In genomic region chr6:72425646-72426045, GRCm38 (mm10) we compare ENCODE assay signal across 18 mouse cellular contexts. TPM values are rescaled to one million over a fixed set of nuclear protein-coding genes. Genes with fewer than 3 reads are reported as not detected.
A peak's percentile ranks its signal among the peaks of the same experiment; 100 is the strongest.
DNase-seq lines count a peak whose midpoint lies in the region; ATAC-seq lines count a peak whose summit lies in the region.
"Had no signal": no experiment of that assay in that cellular context is flagged by ENCODE, and none has a peak within 500 bp of the region (broad histone marks: within the 10 kb centered on the region; RNA-seq: fewer than 3 reads in every experiment).

No protein-coding gene starts in this region.

- DNase-seq in hindbrain, embryonic 11.5 days (ENCODE audit: low spot score) = no peak
- peak; percentile 62 for DNase-seq in midbrain, embryonic 11.5 days (ENCODE audit: low spot score, missing footprints)
- no peak for DNase-seq in midbrain, embryonic 14.5 days
- DNase-seq: adrenal gland, adult 2 months; adrenal gland, adult 8-10 months; adrenal gland, postnatal 10 days; adrenal gland, postnatal 14 days; adrenal gland, postnatal 25 days; adrenal gland, postnatal 36 days; B cell, adult 2 months; cerebellum, adult 11 months; cerebellum, adult 11-12 months; cerebellum, adult 18-20 months had no signal

- H3K4me2 ChIP-seq in hindbrain, embryonic 13.5 days = no peak overlapping the region
- H3K4me2 ChIP-seq in hindbrain, embryonic 11.5 days (replicated peaks; ENCODE audit: low read depth, low read length) = no peak overlapping the region
- H3K4me2 ChIP-seq in midbrain, embryonic 11.5 days = no peak overlapping the region
- H3K4me2 ChIP-seq in midbrain, embryonic 14.5 days (ENCODE audit: low read length) = no peak overlapping the region

- H3K27me3 ChIP-seq in hindbrain, embryonic 13.5 days = no peaks in the 10 kb centered on the region
- H3K27me3 ChIP-seq in hindbrain, embryonic 11.5 days (ENCODE audit: control insufficient read depth, insufficient read depth, low read length) = no peaks in the 10 kb centered on the region
- no peaks in the 10 kb centered on the region for H3K27me3 ChIP-seq in midbrain, embryonic 11.5 days (ENCODE audit: control insufficient read depth, insufficient read depth, low read length)
- H3K27me3 ChIP-seq in midbrain, embryonic 14.5 days (ENCODE audit: control insufficient read depth, insufficient read depth, low read length) = no peaks in the 10 kb centered on the region
- H3K27me3 ChIP-seq: CH12.LX, Patski had no signal

- H3K9me3 ChIP-seq in hindbrain, embryonic 13.5 days = no peaks in the 10 kb centered on the region
- H3K9me3 ChIP-seq in hindbrain, embryonic 11.5 days (ENCODE audit: control insufficient read depth, low read length) = no peaks in the 10 kb centered on the region
- no peaks in the 10 kb centered on the region for H3K9me3 ChIP-seq in midbrain, embryonic 11.5 days (ENCODE audit: control insufficient read depth, low read length)
- H3K9me3 ChIP-seq in midbrain, embryonic 14.5 days (ENCODE audit: control insufficient read depth, low read length) = no peaks in the 10 kb centered on the region

- no peak overlapping the region for H3K27ac ChIP-seq in hindbrain, embryonic 13.5 days
- H3K27ac ChIP-seq in hindbrain, embryonic 11.5 days (ENCODE audit: low read depth, low read length) = no peak overlapping the region
- no peak overlapping the region for H3K27ac ChIP-seq in midbrain, embryonic 11.5 days (ENCODE audit: low read depth, low read length)
- H3K27ac ChIP-seq in midbrain, embryonic 14.5 days (replicated peaks; ENCODE audit: low read depth, low read length) = no peak overlapping the region

- no peak overlapping the region for H3K4me3 ChIP-seq in hindbrain, embryonic 13.5 days
- no peak overlapping the region for H3K4me3 ChIP-seq in hindbrain, embryonic 11.5 days (ENCODE audit: low read depth, low read length)
- H3K4me3 ChIP-seq in midbrain, embryonic 11.5 days (ENCODE audit: low read depth, low read length) = no peak overlapping the region
- no peak overlapping the region for H3K4me3 ChIP-seq in midbrain, embryonic 14.5 days (replicated peaks; ENCODE audit: low read depth, low read length)

- peaks cover 4% of the 10 kb centered on the region; the same call in 1 of the 2 replicates for H3K4me1 ChIP-seq in hindbrain, embryonic 13.5 days (replicated peaks)
- no peaks in the 10 kb centered on the region for H3K4me1 ChIP-seq in hindbrain, embryonic 11.5 days (replicated peaks; ENCODE audit: control insufficient read depth, insufficient read depth, low read length)
- no peaks in the 10 kb centered on the region for H3K4me1 ChIP-seq in midbrain, embryonic 11.5 days (ENCODE audit: control insufficient read depth, insufficient read depth, low read length)
- no peaks in the 10 kb centered on the region for H3K4me1 ChIP-seq in midbrain, embryonic 14.5 days (ENCODE audit: control insufficient read depth, insufficient read depth, low read length)

- 95% methylated on average over 11 of the region's 11 CpGs for WGBS in hindbrain, embryonic 13.5 days
- 93% methylated on average over 11 of the region's 11 CpGs for WGBS in hindbrain, embryonic 11.5 days
- 91% methylated on average over 11 of the region's 11 CpGs for WGBS in midbrain, embryonic 11.5 days
- 94% methylated on average over 11 of the region's 11 CpGs for whole genome bisulfite sequencing in midbrain, embryonic 14.5 days

- peak overlapping the region; percentile 8; the same call in 1 of the 2 replicates for H3K9ac ChIP-seq in hindbrain, embryonic 13.5 days
- H3K9ac ChIP-seq in hindbrain, embryonic 11.5 days (ENCODE audit: low read depth, low read length) = no peak overlapping the region
- H3K9ac ChIP-seq in midbrain, embryonic 11.5 days (ENCODE audit: low read length) = no peak overlapping the region
- H3K9ac ChIP-seq in midbrain, embryonic 14.5 days (replicated peaks; ENCODE audit: low read length) = no peak overlapping the region

- ATAC-seq in hindbrain, embryonic 13.5 days (ENCODE audit: low FRiP score) = no peak
- no peak for ATAC-seq in hindbrain, embryonic 11.5 days (ENCODE audit: low FRiP score)
- no peak for ATAC-seq in midbrain, embryonic 11.5 days (ENCODE audit: low FRiP score)
- ATAC-seq in midbrain, embryonic 14.5 days (ENCODE audit: low FRiP score, low TSS enrichment) = no peak
- ATAC-seq: activated CD4-positive, CD25-positive, alpha-beta regulatory T cell, adult 4 months; CD4-positive, CD25-positive, alpha-beta regulatory T cell, adult 4 months; Patski had no signal

- H3K36me3 ChIP-seq in hindbrain, embryonic 13.5 days = peaks cover 85% of the 10 kb centered on the region
- 0 out of 2 replicates have a peak, but pooled peaks cover 4% of the 10 kb centered on the region for H3K36me3 ChIP-seq in hindbrain, embryonic 11.5 days (ENCODE audit: control insufficient read depth, insufficient read depth, low read length)
- H3K36me3 ChIP-seq in midbrain, embryonic 11.5 days (ENCODE audit: control insufficient read depth, insufficient read depth, low read length) = peaks cover 18% of the 10 kb centered on the region
- peaks cover 90% of the 10 kb centered on the region for H3K36me3 ChIP-seq in midbrain, embryonic 14.5 days (ENCODE audit: control insufficient read depth, insufficient read depth, low read length)

RNA-seq across cellular contexts. Expression of gene Ggcx, which starts 11.5 kb away (rescaled TPM):
- polyA plus RNA-seq in hindbrain, embryonic 13.5 days (2015; fragmentation: Nextera tagmentation; extraction: Ambion mirVana) = 15.3 and 19.4 TPM in 2 replicates
- 12.9 and 13.1 TPM in 2 replicates for polyA plus RNA-seq in hindbrain, embryonic 11.5 days (2014; fragmentation: Nextera tagmentation; extraction: Ambion mirVana)
- 9.4 and 12.2 TPM in 2 replicates for polyA plus RNA-seq in midbrain, embryonic 11.5 days (2014; fragmentation: Nextera tagmentation; extraction: Ambion mirVana)
- 5.8 and 8.0 TPM in 2 replicates for polyA plus RNA-seq in midbrain, embryonic 14.5 days (2014; fragmentation: Nextera tagmentation; extraction: Ambion mirVana)

RNA-seq across cellular contexts. Expression of gene Mat2a, which starts 13.7 kb away (rescaled TPM):
- polyA plus RNA-seq in hindbrain, embryonic 13.5 days (2015; fragmentation: Nextera tagmentation; extraction: Ambion mirVana) = 388 and 410 TPM in 2 replicates
- polyA plus RNA-seq in hindbrain, embryonic 11.5 days (2014; fragmentation: Nextera tagmentation; extraction: Ambion mirVana) = 409 and 478 TPM in 2 replicates
- polyA plus RNA-seq in midbrain, embryonic 11.5 days (2014; fragmentation: Nextera tagmentation; extraction: Ambion mirVana) = 463 and 499 TPM in 2 replicates
- polyA plus RNA-seq in midbrain, embryonic 14.5 days (2014; fragmentation: Nextera tagmentation; extraction: Ambion mirVana) = 318 and 413 TPM in 2 replicates

RNA-seq across cellular contexts. Expression of gene Vamp8, which starts 35.1 kb away (rescaled TPM):
- 25.9 and 29.4 TPM in 2 replicates for polyA plus RNA-seq in hindbrain, embryonic 13.5 days (2015; fragmentation: Nextera tagmentation; extraction: Ambion mirVana)
- polyA plus RNA-seq in hindbrain, embryonic 11.5 days (2014; fragmentation: Nextera tagmentation; extraction: Ambion mirVana) = 35.2 and 37.9 TPM in 2 replicates
- polyA plus RNA-seq in midbrain, embryonic 11.5 days (2014; fragmentation: Nextera tagmentation; extraction: Ambion mirVana) = 27.6 and 32.0 TPM in 2 replicates
- polyA plus RNA-seq in midbrain, embryonic 14.5 days (2014; fragmentation: Nextera tagmentation; extraction: Ambion mirVana) = 7.2 and 16.9 TPM in 2 replicates

RNA-seq across cellular contexts. Expression of gene Vamp5, which starts 45.4 kb away (rescaled TPM):
- polyA plus RNA-seq in hindbrain, embryonic 13.5 days (2015; fragmentation: Nextera tagmentation; extraction: Ambion mirVana) = 18.8 and 20.8 TPM in 2 replicates
- 13.4 and 13.7 TPM in 2 replicates for polyA plus RNA-seq in hindbrain, embryonic 11.5 days (2014; fragmentation: Nextera tagmentation; extraction: Ambion mirVana)
- 13.4 and 15.4 TPM in 2 replicates for polyA plus RNA-seq in midbrain, embryonic 11.5 days (2014; fragmentation: Nextera tagmentation; extraction: Ambion mirVana)
- polyA plus RNA-seq in midbrain, embryonic 14.5 days (2014; fragmentation: Nextera tagmentation; extraction: Ambion mirVana) = 3.2 and 15.2 TPM in 2 replicates

RNA-seq across cellular contexts. Expression of gene Rnf181, which starts 58.9 kb away (rescaled TPM):
- polyA plus RNA-seq in hindbrain, embryonic 13.5 days (2015; fragmentation: Nextera tagmentation; extraction: Ambion mirVana) = 141 and 147 TPM in 2 replicates
- 106 and 111 TPM in 2 replicates for polyA plus RNA-seq in hindbrain, embryonic 11.5 days (2014; fragmentation: Nextera tagmentation; extraction: Ambion mirVana)
- 102 TPM in 2 replicates for polyA plus RNA-seq in midbrain, embryonic 11.5 days (2014; fragmentation: Nextera tagmentation; extraction: Ambion mirVana)
- polyA plus RNA-seq in midbrain, embryonic 14.5 days (2014; fragmentation: Nextera tagmentation; extraction: Ambion mirVana) = 116 and 122 TPM in 2 replicates
